Mouse (Mus musculus) megakaryocyte progenitor cell, adult 5-6 weeks (primary cell): ENCODE data around the gene Izumo1r. TPM values are rescaled to one million over a fixed set of nuclear protein-coding genes. Genes with fewer than 3 reads are reported as not detected.
"Not testable (repeated sequence)": the region's sequence is repeated elsewhere in the genome, so short reads cannot be mapped to it uniquely, and the experiment has no call there.

Source experiments
- ATAC-seq: replicated peaks from 2 replicates; pipeline ENCODE4 v1.8.0; 2016; ENCODE audit warnings: mild to moderate bottlenecking, moderate TSS enrichment, inconsistent platforms; ENCODE audit not compliant: poor library complexity
- total RNA-seq, 2 experiments: library from RNA; stranded (forward) in 1 of 2; stranded (reverse) in 1 of 2; fragments of 157-497, 149-512 nt in 1 of 2; fragments of 200-1000 nt in 1 of 2; gene quantifications; 2 replicates each; pipeline versions ENCODE4 v1.2.3 to v1.2.4; 2015 to 2017

Gene Izumo1r
- total RNA-seq, 2 experiments from 2014 or later = not detected

DNA sequence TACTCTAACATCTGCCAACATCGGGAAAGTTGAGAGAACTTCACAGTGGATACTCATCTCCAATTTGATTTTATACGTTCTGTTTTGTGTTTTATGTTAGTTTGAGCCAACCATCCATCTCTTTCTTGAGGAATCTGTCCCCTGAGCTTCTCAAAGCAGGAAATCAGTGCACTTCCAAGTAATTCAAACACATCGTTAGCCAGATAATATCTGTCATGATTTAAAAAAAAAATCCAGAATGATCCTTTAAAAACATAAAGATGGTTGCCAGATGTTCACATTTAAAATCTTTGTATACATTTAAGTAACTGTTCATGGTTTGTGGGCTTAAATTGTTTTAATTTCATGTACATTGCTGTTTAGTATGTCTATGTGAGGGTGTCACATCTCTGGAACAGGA lies 2.2 kb upstream of the Izumo1r start:
- no peak for ATAC-seq

DNA sequence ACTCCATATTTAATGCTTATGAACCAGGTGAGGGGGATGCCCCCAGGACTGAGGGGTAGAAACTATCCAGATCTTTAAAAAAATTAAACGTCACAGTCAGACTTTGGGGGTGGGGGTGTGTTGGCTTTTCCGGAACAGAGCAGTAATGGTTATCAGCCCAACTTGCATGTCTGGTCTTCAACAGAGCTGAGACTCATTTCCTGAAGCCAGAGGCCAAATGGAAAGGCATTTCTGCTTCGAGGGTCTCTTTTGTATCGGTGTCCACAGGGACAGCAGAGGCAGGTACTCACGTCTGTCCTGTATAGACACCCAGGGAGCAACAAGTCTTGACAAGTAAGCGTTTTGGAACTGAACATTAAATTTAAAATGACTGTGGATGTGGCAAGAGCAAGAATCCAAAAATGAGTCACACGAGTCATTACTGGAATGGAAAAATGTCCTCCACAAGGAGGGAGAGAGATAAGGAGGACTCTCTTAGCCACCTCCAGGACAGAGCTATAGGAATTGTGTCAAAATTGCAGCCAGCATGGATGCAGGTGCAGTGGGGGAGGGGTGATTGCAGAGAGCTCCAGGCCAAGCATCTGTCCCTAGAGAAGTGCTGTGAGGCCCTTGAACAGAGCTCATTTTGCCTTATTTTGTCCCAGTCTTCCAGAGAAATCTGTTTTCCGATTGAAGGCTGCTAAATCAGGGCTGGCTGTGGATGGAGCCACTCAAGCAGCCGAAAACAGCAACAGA lies 1.2 kb upstream of the Izumo1r start:
- no peak for ATAC-seq

DNA sequence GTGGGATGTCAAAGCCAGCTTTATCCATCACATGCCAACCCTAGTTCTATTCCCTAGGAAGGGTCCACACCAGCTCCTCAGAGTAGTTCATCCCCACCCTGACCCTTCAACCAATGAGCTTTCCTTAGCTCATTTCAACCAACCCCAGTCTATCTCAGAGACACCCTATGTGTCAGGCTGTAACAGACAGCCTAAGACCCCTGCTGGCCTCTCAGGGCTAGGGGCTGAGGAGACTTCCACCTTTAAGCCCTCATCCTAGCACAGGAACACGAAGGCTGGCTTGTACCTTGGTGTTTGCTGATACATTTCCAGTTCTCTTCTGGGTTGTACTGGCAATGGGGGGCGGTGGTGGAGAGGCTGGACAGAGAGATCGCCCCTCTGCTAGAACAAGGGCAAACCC lies 743 bp downstream of the Izumo1r start:
- no peak for ATAC-seq

GRCm38 (mm10) chr9:14902416-14902815 lies 1.3 kb downstream of the Izumo1r start:
- no peak for ATAC-seq

DNA sequence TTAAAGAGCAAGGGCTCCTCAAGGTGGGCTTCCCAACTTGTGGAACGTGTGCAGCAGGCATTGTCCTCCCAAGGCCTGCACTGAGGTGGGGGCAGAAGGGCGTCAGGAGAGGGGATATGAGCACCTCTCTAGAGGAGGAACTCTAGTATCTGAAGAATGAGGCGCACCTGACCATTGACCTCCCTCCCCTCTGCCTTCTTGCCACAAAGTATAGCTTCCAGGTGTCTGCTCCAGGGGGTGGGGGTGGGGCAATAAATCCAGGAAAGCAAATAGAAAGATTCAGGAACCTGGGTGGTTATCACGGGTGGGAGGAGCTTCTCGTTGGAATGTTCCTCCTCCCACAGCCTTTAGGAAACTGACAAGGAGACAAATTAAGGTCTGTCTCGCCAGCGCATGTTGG lies 2.0 kb downstream of the Izumo1r start:
- no peak for ATAC-seq

DNA sequence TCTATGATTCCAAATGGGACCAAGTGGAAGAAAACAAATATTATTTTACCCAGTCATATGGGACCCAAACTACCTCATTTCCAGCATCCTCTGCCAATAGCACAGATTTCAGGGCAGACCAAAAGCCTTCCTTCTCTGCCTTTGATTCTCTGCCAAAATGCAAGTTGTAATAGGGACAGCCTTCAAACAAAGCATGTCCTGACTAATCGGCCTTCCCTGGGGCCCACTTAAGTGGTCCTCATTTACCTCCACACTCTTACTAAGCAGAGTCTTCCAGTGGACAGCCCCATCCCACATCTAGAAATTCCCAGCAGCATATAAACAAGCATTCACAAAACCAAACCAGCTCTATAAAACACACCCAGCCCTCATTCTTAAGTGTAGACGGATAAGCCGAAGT lies 6.6 kb downstream of the Izumo1r start:
- ATAC-seq = no peak

GRCm38 (mm10) chr9:14895237-14895835 lies 8.4 kb downstream of the Izumo1r start:
- no peak for ATAC-seq

DNA sequence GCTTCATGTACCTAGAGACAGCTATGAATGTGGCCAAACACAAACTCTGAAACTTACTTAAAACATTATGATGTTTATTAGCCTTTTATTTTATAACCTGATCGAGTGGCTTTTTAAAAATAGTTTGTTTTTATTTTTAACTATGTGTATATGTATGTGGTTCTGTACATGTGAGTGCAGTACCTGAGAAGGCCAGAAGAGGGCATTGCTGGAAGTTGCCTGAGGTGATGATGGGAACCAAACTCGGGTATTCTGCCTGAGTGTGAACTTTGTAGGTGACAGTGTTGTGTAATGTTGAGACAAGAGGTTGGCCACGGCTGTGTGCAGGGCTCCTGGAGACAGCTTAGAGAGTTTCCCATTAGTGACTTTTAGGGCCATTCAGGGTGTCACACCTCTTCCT lies 9.1 kb downstream of the Izumo1r start:
- 0 out of 2 replicates have a peak, but pooled peaks have one; percentile 27 for ATAC-seq

GRCm38 (mm10) chr9:14893388-14893787 lies 10.4 kb downstream of the Izumo1r start:
- peak; percentile 76 for ATAC-seq

DNA sequence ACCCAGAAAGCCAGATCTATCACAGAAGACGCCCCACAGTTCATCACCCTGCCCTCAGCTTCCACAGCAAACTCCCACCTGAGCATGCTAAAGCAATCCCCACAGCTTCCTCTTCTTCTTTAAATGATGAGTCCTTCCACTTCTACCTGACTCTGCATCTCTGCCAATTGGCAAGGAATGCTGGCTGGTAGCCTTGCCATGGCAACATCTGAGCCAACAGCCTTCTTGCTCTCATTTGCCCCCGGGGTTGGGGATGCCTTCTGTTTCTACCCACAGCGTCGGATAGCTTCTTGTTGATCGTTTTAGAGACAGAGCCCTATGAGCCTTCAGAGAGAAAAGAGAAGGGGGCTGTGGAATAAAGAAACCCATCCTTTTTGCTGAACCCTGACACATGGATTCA lies 11.9 kb downstream of the Izumo1r start:
- no peak for ATAC-seq

- ATAC-seq = no peak
These were observed 13.1 kb downstream of the Izumo1r start for GRCm38 (mm10) chr9:14890699-14891098.

DNA sequence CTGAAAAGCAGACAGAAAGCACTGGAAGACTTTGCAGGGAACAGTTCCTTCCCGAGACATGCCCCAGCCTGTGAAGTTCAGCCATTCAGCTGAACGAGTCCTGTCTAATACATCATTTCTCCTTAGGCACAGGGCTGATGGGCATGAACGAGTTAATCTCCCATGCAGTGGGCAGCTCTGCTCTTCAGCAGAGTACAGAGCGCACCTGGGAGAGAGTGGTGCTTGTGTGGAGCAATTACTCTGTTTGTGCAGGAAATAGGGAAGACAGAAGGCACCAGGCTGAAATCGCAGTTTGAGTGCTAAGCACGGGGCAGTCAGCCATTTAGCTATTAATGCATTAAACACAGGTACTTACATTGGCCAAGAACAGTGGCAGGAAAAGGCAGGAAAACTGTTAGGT lies 15.1 kb downstream of the Izumo1r start:
- no peak for ATAC-seq

GRCm38 (mm10) chr9:14887787-14888382 lies 15.9 kb downstream of the Izumo1r start:
- ATAC-seq = peak; percentile 48

- ATAC-seq = peak; percentile 72
These were observed 17.8 kb downstream of the Izumo1r start for GRCm38 (mm10) chr9:14885954-14886353.

GRCm38 (mm10) chr9:14885151-14885550 lies 18.6 kb downstream of the Izumo1r start:
- peak; percentile 38; the same call in 1 of the 2 replicates for ATAC-seq

DNA sequence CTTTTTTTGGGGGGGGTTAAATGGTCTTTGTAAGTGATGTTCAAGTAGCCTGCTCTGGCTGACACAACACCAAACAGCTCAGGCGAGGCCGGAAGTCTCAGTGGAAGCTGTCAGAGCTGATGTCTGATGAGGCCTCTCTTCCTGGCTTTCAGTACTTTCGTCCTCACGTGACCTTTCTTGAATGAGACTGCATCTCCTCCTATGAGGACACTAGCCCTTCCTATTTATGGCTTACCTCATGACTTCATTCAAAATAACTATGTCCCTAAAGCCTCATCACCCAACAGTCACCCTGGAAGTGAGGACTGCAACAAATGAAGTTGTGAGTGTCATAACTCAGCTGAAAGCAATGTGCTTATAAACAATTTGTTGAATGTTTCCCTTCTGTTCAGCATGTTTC lies 19.1 kb downstream of the Izumo1r start:
- no peak for ATAC-seq

GRCm38 (mm10) chr9:14876566-14876965 lies 27.2 kb downstream of the Izumo1r start:
- not testable (repeated sequence) for ATAC-seq

DNA sequence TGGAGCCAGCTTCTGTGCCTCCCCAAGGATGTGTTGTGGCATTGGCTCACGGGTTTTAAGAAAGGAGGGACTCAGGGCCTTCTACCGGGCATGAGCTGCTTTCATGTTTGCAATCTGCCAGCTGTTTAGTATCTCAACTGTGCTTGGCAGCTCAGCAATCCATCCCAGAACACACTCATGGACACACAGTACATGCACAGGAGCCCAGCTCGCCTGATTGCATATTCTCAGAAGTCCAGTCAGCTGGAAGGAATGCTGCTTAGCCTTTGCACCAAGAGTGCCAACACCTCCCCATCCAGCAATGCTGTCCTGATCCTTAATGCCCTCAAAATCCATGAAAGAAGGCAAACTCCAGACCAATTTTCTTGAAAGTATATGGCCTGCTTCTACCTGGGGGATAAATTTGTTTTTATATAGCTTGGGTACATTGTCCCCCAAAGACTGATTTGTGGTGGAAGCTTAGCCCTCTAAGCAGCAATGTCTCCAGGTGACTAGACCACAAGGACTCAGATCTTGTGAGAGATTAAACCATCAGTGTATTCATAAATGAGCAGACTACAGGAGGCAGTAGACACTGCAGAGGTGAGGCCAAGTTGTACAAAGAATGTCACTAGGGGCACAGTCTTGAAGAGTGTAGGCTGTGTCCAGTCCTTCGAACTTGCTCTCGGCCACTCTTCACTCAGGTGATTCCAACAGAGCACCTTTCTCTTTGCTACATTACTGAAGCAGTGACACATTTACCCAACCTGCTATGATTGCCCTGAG lies 27.8 kb downstream of the Izumo1r start:
- no peak for ATAC-seq

DNA sequence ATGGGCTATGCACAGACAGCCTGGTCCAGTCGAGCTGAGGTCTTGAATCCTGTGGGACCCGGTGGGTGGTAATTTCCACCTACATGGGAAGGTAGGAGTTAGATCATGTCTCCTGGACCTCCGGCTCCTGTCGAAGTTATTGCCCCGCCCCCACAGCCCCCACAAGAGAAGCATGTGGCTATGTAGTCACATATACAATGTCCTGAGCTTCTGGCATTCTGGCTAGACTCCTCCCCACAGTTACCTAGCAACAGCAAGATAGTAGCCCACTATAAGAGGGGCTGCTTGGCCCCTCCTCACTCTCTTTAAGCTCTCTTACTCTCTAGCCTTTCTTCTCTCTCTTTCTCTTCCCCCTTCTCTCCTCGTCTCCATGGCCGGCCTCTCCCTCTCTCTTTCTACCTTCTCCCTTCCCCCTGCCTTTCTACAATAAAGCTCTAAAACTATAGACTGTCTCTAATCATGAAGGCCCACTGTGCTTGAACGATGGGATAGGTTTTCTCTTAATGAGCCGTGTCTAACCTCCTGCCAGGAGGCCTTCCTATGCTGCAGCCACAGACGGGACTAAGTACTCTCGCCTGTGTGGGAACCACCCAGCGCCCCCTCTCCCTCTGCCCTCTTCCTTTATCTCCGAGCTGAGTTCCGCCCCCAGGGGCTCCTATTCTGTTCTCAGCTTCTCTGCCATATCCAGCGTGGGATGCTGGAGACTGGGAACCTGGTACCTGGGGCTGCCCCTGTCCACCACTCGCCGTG lies 31.4 kb downstream of the Izumo1r start:
- ATAC-seq = no peak

DNA sequence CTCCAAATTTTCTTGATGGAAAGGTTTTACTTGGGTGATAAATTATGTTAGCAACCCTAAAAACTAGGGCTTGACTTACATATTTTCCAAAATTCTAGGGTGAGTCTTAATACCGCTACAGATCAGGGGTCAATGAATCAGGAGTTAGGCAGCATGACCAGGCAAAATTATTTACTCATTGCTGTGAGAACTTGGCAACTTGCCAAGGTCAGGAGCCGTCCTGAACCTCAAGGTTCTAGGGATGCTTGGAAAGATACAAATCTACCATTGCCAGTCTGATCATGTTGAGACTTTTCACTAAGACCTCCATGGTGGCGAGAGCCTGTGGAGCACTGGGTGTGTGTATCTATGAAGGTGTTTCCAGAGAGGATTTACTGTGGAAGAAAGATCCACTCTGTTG lies 32.2 kb downstream of the Izumo1r start:
- ATAC-seq = no peak

GRCm38 (mm10) chr9:14870802-14871201 lies 32.9 kb downstream of the Izumo1r start:
- no peak for ATAC-seq
